Mouse (Mus musculus) embryonic facial prominence, embryonic 11.5 days (tissue): ENCODE measurements around the gene Il17re. TPM values are rescaled to one million over a fixed set of nuclear protein-coding genes. Genes with fewer than 3 reads are reported as not detected.

ENCODE experiments used
- ATAC-seq: fragments of 200-750 bp; cut with Nextera tagmentation; replicated peaks from 2 replicates; pipeline ENCODE4 v1.8.0; 2017; ENCODE audit warnings: low read depth; ENCODE audit not compliant: insufficient number of reproducible peaks, low FRiP score, low TSS enrichment
- DNase-seq: peaks from one replicate; pipeline ENCODE4 v3.0.0-alpha.2; 2015; ENCODE audit warnings: low spot score
- H3K27ac ChIP-seq: fragments of 300-500 bp; sonication (generic); replicated peaks from 2 replicates; pipeline ENCODE4 v1.5.1; 2014; ENCODE audit warnings: mild to moderate bottlenecking, low read depth, low read length, control low read depth
- H3K27me3 ChIP-seq: fragments of 300-500 bp; sonication (generic); 2 replicates; pipeline ENCODE4 v1.6.1; 2014; ENCODE audit warnings: mild to moderate bottlenecking, low read length, moderate library complexity, mixed read lengths; ENCODE audit not compliant: control insufficient read depth, insufficient read depth
- H3K36me3 ChIP-seq: fragments of 300-500 bp; sonication (generic); replicated peaks from 2 replicates; pipeline ENCODE4 v1.6.1; 2014; ENCODE audit warnings: low read depth, mild to moderate bottlenecking, low read length, moderate library complexity, mixed read lengths; ENCODE audit not compliant: control insufficient read depth, insufficient read depth
- H3K4me1 ChIP-seq: fragments of 300-500 bp; sonication (generic); 2 replicates; pipeline ENCODE4 v1.6.1; 2014; ENCODE audit warnings: low read length, mixed read lengths; ENCODE audit not compliant: control insufficient read depth, insufficient read depth
- H3K4me2 ChIP-seq: fragments of 300-500 bp; sonication (generic); 2 replicates; pipeline ENCODE4 v1.6.1; 2014; ENCODE audit warnings: low read depth, mild to moderate bottlenecking, control low read depth, low read length, moderate library complexity
- H3K4me3 ChIP-seq: fragments of 300-500 bp; sonication (generic); 2 replicates; pipeline ENCODE4 v1.5.1; 2014; ENCODE audit warnings: low read depth, low read length, control low read depth
- H3K9ac ChIP-seq: fragments of 300-500 bp; sonication (generic); replicated peaks from 2 replicates; pipeline ENCODE4 v1.6.1; 2014; ENCODE audit warnings: mild to moderate bottlenecking, control low read depth, low read length
- H3K9me3 ChIP-seq: fragments of 300-500 bp; sonication (generic); replicated peaks from 2 replicates; pipeline ENCODE4 v1.6.1; 2016; ENCODE audit warnings: mild to moderate bottlenecking, low read length, inconsistent platforms, mixed read lengths; ENCODE audit not compliant: control insufficient read depth
- WGBS: fragments of 180-500 bp; shearing (Covaris S2); extraction: QIAGEN DNeasy Blood & Tissue Kit; methylation state at CpG from one replicate; pipeline ENCODE4 v1.1.7; 2014; 5-methylcytosine and 5-hydroxymethylcytosine counted together
- polyA plus RNA-seq: library from polyadenylated mRNA; unstranded; fragments of >200 nt; fragmentation: Nextera tagmentation; extraction: Ambion mirVana; gene quantifications from 2 replicates; pipeline ENCODE4 v1.2.1, GENCODE M21; 2014

Il17re gene
- polyA plus RNA-seq, 1 experiment from 2014 or later = 1.2 TPM

DNA sequence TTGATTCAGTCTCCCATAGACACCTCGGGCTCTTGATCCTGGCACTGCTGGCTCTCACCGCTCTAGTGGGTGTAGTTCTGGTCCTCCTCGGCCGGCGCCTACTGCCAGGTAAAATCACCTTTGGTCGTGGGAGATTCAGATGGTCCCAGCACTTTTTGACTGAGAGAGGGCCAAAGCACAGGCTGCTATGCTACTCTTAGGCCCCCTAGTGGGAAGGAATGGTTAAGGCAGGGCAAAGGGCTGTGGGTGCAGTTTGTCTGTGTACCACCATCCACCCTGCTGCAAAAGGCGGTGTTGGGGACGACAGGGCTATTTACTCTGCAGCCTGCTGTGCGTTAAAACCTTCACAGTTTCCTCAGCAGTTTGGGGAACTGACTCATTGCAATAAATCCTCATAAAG, 10.7 kb downstream of the Il17re start:
- peaks cover 17% of the 10 kb centered on the region for H3K27me3 ChIP-seq
- H3K4me2 ChIP-seq = peak overlapping the region; percentile 64
- ATAC-seq = no peak
- H3K27ac ChIP-seq = no peak overlapping the region
- 9% methylated on average over 9 of the region's 9 CpGs for WGBS
- H3K36me3 ChIP-seq = no peaks in the 10 kb centered on the region
- peak overlapping the region; percentile 52; the same call in 1 of the 2 replicates for H3K9ac ChIP-seq
- peaks cover 6% of the 10 kb centered on the region for H3K4me1 ChIP-seq
- H3K4me3 ChIP-seq = peak overlapping the region; percentile 32; the same call in 1 of the 2 replicates
- DNase-seq = peak; percentile 86
- H3K9me3 ChIP-seq = no peaks in the 10 kb centered on the region

GRCm38 (mm10) chr6:113469432-113469831, 11.1 kb downstream of the Il17re start:
- 1% methylated on average over 31 of the region's 31 CpGs for WGBS
- peak overlapping the region; percentile 64 for H3K4me2 ChIP-seq
- DNase-seq = peak; percentile 82
- no peaks in the 10 kb centered on the region for H3K36me3 ChIP-seq
- H3K9ac ChIP-seq = peak overlapping the region; percentile 52
- H3K9me3 ChIP-seq = no peaks in the 10 kb centered on the region
- peak overlapping the region; percentile 32 for H3K4me3 ChIP-seq
- peaks cover 6% of the 10 kb centered on the region for H3K4me1 ChIP-seq
- no peak overlapping the region for H3K27ac ChIP-seq
- peak; percentile 54; the same call in 1 of the 2 replicates for ATAC-seq
- H3K27me3 ChIP-seq = peaks cover 17% of the 10 kb centered on the region

GRCm38 (mm10) chr6:113471297-113471936, 13.1 kb downstream of the Il17re start, which contains the start of gene Il17rc:
Il17rc (plus strand) TSS chr6:113471427.
- Histone ChIP-seq H3K4me3 (no peak within 1 kb of the TSS), H3K4me2 (peak within 1 kb of the TSS; percentile 6; the same call in 1 of the 2 replicates), H3K9me3 (no peaks in the 10 kb centered on the region), H3K4me1 (peaks cover 6% of the 10 kb centered on the region), H3K27ac (no peak within 1 kb of the TSS), H3K9ac (peak within 1 kb of the TSS; percentile 19; the same call in 1 of the 2 replicates), H3K27me3 (peaks cover 17% of the 10 kb centered on the region), H3K36me3 (no peaks in the 10 kb centered on the region)
- DNase-seq (peak; percentile 21), ATAC-seq (no peak)
- WGBS = 24% methylated on average over 12 of the region's 12 CpGs

- H3K27me3 ChIP-seq = peaks cover 17% of the 10 kb centered on the region
- ATAC-seq (no peak), DNase-seq (no peak)
- H3K4me1 ChIP-seq = peaks cover 6% of the 10 kb centered on the region
- no peak overlapping the region for H3K4me3 ChIP-seq
- no peaks in the 10 kb centered on the region for H3K36me3 ChIP-seq
- H3K9ac ChIP-seq = no peak overlapping the region
- no peak overlapping the region for H3K4me2 ChIP-seq
- no peaks in the 10 kb centered on the region for H3K9me3 ChIP-seq
- H3K27ac ChIP-seq = no peak overlapping the region
- WGBS = 62% methylated on average over 10 of the region's 10 CpGs
Measured at GRCm38 (mm10) chr6:113472061-113472460, 13.8 kb downstream of the Il17re start.

- 82% methylated on average over 2 of the region's 2 CpGs for WGBS
- H3K27ac ChIP-seq = no peak overlapping the region
- H3K4me1 ChIP-seq = peaks cover 6% of the 10 kb centered on the region
- ATAC-seq (no peak), DNase-seq (no peak)
- H3K4me2 ChIP-seq = no peak overlapping the region
- H3K9me3 ChIP-seq = no peaks in the 10 kb centered on the region
- H3K9ac ChIP-seq = no peak overlapping the region
- peaks cover 17% of the 10 kb centered on the region for H3K27me3 ChIP-seq
- H3K4me3 ChIP-seq = no peak overlapping the region
- H3K36me3 ChIP-seq = no peaks in the 10 kb centered on the region
Measured at GRCm38 (mm10) chr6:113473246-113473645, 15.0 kb downstream of the Il17re start.

- peaks cover 17% of the 10 kb centered on the region for H3K27me3 ChIP-seq
- H3K4me2 ChIP-seq = no peak overlapping the region
- H3K4me1 ChIP-seq = peaks cover 6% of the 10 kb centered on the region
- no peaks in the 10 kb centered on the region for H3K36me3 ChIP-seq
- no peak overlapping the region for H3K4me3 ChIP-seq
- H3K9ac ChIP-seq = no peak overlapping the region
- H3K27ac ChIP-seq = no peak overlapping the region
- H3K9me3 ChIP-seq = no peaks in the 10 kb centered on the region
- WGBS = 83% methylated on average over 6 of the region's 6 CpGs
- ATAC-seq = no peak
- no peak for DNase-seq
Measured at GRCm38 (mm10) chr6:113473715-113474114, 15.4 kb downstream of the Il17re start.

DNA sequence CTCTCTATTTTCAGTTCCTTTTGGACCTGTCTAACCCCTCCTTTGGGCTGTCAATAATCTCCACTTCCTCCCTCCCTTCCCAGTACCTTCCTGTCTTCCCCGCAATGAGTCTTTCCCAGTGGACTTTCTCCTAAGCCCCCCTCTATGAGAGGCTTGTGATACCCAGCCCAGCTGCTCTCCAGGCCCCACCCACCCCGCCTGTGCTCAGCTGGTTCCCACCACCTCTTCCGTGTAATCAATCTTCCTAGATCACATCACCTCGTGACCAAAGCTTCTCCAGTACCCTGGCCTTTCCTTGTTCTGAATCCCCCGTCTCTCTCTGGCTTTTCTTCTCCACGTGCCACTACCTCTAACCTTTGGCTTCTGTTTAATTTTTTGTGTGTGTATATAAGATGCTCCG, 19.1 kb downstream of the Il17re start:
- Histone ChIP-seq H3K27me3 (peaks cover 13% of the 10 kb centered on the region), H3K4me1 (no peaks in the 10 kb centered on the region), H3K27ac (no peak overlapping the region), H3K36me3 (no peaks in the 10 kb centered on the region), H3K4me3 (no peak overlapping the region), H3K4me2 (no peak overlapping the region), H3K9me3 (no peaks in the 10 kb centered on the region), H3K9ac (no peak overlapping the region)
- WGBS = 47% methylated on average over 7 of the region's 7 CpGs
- DNase-seq (no peak), ATAC-seq (no peak)

DNA sequence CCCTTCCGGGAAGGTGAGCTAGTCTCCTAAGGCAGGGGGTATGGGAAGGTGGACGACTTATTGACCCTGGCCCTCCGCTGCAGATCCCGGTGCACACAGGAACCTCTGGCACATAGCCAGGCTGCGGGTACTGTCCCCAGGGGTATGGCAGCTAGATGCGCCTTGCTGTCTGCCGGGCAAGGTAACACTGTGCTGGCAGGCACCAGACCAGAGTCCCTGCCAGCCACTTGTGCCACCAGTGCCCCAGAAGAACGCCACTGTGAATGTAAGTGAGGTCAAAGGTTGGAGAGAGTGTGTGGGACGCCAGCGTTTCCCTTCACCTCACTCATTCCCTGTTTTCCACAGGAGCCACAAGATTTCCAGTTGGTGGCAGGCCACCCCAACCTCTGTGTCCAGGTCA, 20.6 kb downstream of the Il17re start:
- no peak for ATAC-seq

More for the DNA sequence above, 20.6 kb downstream of the Il17re start:
- H3K9me3 ChIP-seq = no peaks in the 10 kb centered on the region
- 79% methylated on average over 10 of the region's 10 CpGs for WGBS
- H3K4me1 ChIP-seq = peaks cover 3% of the 10 kb centered on the region; the same call in 1 of the 2 replicates
- no peak overlapping the region for H3K27ac ChIP-seq
- no peak overlapping the region for H3K4me3 ChIP-seq
- no peak overlapping the region for H3K9ac ChIP-seq
- DNase-seq = no peak
- no peak overlapping the region for H3K4me2 ChIP-seq
- H3K36me3 ChIP-seq = no peaks in the 10 kb centered on the region
- peaks cover 18% of the 10 kb centered on the region for H3K27me3 ChIP-seq
